Mouse (Mus musculus) heart, postnatal 14 days (tissue): ENCODE measurements around the gene Slc44a1. TPM values are rescaled to one million over a fixed set of nuclear protein-coding genes. Genes with fewer than 3 reads are reported as not detected.

Experiments
- DNase-seq, 2 experiments: peaks; one replicate each; pipeline ENCODE4 v3.0.0; 2021 to 2022
- intact Hi-C: fragments of 180-260 bp; cut with DNase I; formaldehyde crosslinking; loops from one replicate; pipeline ENCODE4 v1.15.1; 2025
- total RNA-seq, 2 experiments: library from RNA; stranded (reverse); gene quantifications; 2 replicates each; pipeline ENCODE4 v1.2.3; 2021

The Slc44a1 gene
- total RNA-seq, 2 experiments from 2014 or later = 43.0 to 47.2 TPM

DNA sequence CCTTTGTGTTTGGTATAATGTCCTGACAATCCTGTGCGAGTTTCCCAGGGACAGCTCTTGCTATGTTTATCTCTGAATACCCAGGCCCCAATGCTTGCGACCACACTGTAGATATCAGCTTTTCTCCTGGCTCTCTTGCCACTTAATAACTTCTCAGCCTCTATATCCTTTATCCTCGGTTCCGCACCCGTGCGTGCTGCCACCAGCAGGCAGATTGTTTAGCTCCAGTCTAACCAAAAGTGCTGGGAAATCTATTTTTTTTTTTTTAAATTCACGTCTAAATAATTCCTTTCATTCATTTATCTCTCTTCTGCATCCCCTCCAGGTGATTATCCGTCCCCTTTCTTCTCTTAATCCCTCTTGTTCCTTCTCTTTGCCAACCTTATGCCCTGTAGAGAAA lies 82.4 kb downstream of the Slc44a1 start:
- intact Hi-C loops = no loop called here
- no peak for DNase-seq

DNA sequence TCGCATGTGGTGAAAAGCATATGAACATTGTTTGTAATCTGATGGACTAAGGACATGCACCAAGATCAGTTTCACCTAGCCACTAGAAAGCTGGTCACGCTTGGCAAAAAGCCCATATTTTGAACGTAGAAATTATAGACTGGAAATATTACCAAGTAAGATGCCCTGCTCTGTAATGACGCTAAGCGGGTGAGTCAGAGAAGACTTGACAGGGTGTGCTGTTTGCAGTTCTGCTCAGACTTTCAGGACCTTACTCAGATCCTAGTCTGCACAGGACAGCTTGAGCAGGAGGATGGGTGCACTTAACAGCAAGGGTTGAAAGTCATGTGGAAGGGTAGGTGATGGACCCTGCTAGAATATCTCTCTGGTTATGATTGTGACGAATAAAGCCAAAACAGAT lies 85.3 kb downstream of the Slc44a1 start:
- DNase-seq = no peak
- intact Hi-C loops = no loop called here

DNA sequence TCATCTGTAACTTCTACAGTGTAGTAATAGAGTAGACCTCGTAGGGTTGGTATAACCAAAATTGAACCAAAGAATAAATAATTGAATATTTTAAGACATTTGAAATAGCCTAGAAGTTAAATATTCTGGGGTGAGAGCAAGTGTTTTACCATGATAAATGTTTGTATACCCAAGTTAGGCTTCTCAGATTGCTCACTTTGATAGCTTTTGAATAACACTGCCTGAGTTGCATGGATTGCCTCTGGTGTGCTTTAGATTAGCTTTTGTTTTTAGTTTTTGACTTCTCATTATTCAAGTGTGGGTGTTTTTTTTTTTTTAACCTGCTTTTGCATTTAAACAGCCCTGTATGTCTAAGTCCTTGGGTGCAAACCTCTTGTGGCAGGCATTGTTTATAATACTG lies 85.8 kb downstream of the Slc44a1 start:
- DNase-seq = no peak
- intact Hi-C loops = no loop called here

DNA sequence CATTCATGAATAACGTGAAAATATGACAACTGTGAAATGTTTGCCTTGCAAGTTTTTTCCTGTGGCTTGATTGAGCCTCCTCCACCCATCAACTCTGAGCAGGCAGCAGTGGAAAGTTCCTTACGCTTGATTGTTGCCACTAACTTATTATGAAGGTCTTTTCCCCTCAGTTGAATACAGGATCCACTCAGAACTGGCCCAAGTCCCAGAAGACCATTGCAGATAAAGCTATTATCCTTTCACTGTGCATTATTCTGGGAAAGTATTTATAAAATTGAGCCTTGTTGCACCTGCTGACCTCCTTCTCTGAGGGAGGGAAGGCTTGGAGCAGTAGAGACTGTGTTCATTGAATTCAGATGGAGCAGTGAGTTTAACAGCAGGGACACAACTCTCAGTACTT lies 86.2 kb downstream of the Slc44a1 start:
- DNase-seq = no peak
- intact Hi-C loops = no loop called here

DNA sequence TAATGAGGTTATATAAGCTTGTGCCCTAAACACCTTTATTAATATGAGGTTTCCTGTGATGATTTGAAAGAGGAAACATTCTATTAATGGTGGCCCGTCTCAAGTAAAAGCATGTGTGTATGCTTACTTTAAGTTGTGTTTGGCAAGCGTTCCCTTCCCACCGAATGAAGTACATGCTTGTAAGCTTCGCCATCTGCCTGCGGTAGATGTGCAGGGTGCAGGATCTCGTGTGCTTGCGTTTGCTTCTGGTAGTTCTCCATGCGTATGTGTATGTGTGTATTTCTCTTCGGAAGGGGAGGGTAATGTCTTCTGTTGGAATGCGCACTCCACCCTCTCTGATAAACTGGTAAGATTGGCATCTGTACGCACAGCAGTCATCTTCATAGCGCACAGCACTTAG lies 95.6 kb downstream of the Slc44a1 start:
- DNase-seq = no peak
- intact Hi-C loops = no loop called here

DNA sequence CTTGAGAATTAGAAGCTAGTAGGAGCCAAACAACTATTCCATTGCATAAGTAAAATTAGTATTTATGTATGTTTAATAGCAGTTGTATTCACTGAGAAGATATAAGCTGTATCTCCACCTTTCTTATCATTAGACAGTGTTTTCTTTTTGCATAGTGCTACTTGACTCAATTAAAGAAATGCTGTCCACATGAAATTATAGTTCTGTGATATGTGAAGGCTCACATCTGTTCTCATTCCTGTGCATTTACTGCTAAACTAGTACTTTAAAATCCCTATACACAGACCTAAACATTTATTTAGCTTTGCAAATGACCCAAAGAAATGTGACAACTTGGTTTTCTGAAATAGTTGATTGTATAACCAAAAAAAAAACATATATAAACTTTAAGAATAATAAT lies 96.9 kb downstream of the Slc44a1 start:
- intact Hi-C loops = no loop called here
- DNase-seq = no peak

DNA sequence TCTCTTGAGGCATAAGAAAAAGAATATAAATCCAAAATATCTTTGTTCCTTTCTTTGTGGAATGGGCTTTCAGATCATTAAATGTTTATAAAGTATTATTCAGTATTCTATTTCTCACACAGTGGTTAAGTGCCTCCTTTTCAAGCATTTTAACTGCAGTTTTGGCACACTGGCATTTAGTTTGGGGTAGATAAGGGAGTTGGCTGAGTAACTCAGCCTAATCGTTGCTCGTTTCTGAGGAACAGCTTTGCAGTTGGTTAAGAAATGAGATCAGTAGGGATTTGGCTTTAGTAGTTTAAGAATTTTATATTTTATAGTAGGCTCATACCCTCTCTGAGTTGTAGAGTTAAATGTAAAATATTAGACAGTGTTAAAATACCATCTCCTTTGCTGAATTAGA lies 97.3 kb downstream of the Slc44a1 start:
- no peak for DNase-seq
- intact Hi-C loops = no loop called here

DNA sequence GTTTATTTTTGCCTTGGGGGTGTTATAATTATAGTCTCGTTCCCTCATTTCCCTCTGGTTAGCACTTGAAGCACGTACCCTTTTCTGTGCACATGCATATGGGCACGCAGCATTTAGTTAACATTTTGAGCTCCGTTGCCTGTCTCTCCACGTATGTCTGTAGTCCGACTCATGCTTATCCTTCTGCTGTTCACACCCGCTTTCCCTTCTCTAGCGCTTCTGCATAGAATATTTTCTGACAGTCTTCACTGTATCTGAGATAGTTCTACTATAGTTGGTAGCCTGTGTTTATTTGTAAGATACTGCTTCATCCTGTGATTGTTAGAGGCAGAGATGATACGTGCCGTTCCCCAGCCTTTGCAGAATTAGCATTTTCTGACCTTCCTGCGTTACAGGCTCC lies 98.4 kb downstream of the Slc44a1 start:
- intact Hi-C loops = no loop called here
- DNase-seq = no peak

DNA sequence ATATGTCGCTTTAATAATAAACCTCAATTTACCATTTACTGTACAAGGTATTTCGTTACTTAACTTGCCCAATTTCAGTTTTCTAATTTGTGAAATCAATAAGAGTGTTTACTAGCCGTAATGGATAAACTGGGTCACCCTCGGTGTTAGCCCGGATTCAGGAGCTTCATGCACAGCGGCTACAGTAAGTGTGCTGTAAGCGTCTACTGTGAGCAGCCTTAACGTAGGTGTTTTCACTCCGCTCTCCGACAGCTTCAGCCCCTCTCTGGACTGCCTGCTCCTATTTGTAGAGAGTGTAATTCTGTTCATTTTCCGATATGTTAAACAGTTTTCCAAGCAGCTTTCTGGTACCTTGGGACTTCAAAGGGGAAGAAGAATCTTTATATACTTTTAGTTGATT lies 99.7 kb downstream of the Slc44a1 start:
- DNase-seq = no peak
- intact Hi-C loops = loop anchor here (5.0 to 10.0 kb wide), 2 partner anchors 98 to 155 kb away; partner anchors contain the start of gene Slc44a1

DNA sequence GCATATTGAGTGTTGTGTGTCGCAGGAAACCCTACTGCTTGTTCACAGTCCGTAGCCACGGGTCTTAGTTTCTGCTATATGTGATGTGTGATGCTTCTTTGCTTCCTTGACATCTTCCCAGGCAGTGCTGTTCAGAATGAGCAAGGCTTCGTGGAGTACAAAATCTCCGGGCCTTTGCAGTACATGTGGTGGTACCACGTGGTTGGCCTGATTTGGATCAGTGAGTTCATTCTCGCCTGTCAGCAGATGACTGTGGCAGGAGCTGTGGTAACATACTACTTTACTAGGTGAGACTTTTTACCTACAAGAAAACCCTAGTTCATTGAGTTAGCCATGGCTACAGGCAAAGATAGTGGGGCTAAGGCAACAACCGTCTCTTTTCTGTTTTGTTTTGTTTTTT lies 103.2 kb downstream of the Slc44a1 start:
- intact Hi-C loops = loop anchor here (5.0 to 10.0 kb wide), 2 partner anchors 101 to 159 kb away; partner anchors contain the start of gene Slc44a1
- no peak for DNase-seq

DNA sequence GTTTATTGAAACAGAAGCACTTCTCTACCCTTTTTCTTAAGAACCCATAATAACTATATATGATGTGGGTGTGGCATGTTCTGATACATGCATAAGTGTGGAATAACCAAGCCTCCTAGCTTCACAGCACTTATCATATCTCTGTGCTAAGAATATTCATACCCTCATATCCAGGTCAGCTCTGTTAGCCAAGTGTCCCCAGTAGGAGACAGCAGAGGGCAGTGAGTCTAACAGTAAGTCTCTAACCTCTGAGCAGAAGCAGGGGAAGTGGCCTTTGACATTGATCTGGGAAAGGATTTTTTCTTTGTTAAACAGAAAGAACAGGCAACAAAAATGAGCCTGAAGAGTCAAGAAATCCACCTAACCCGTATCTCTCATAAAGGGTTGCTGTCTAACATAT lies 104.7 kb downstream of the Slc44a1 start:
- DNase-seq = peak; percentile 19 to 30
- intact Hi-C loops = loop anchor here (2.0 to 10.0 kb wide), 3 partner anchors 50 to 160 kb away; partner anchors contain the start of gene Slc44a1

DNA sequence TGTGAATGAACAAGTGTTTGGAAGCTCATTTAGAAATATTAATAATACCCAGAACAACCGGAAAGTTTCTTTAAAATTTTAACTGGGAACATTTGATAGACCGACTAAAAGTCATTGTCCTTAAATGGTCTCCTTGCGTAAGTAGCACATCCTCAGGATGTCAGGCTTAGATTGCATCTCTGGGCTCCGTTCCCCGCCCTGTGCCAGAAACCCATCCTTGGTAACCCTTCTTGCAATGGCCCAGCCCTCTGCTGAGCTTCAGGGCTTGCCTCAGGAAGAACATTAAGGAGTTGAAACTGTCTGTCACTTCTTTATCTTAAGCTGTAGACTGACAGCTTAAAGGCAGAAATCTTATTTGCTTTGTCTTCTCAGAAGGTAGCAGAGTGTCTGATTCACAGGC lies 107.2 kb downstream of the Slc44a1 start:
- intact Hi-C loops = loop anchor here (10.0 kb wide), 1 partner anchor 163 kb away; no protein-coding TSS in a partner anchor
- DNase-seq = no peak

DNA sequence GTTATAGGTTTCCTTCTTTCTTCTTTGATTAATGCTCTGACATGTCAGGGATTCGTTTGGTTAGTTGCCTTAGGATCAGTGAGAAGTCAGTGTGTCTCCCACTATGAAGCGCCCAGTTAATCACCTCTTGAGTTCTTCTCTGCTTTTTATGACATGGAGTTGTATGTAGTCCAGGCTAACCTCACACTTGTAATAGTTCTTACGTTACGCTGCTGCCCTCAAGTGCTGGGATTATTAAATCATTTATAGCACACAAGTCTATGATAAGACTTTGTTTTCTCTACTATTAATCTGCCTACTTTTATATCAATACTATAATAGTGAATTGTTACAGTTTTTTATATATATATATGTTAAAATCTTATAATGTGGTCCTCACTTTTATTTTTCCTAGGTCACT lies 109.2 kb downstream of the Slc44a1 start:
- intact Hi-C loops = loop anchor here (10.0 kb wide), 1 partner anchor 165 kb away; no protein-coding TSS in a partner anchor
- DNase-seq = no peak

DNA sequence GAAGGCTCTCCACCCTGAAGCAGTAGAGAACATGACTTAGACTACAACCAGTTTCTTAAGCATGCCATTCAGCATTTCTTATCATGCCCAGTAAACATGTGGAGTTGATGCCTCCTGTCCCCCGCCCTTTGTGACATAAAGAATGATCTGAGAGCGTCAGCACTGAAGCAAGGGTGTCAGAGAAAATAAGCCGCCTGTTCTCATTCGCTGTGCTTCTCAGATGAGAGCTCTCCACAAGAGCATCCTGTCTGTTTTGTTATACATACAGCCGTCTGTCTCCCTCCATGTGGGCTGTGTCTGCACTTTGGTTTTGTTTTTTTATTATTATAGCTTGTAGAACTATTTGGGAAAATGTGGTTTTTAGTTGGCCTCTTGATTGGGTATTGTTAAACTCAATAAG lies 124.4 kb downstream of the Slc44a1 start:
- intact Hi-C loops = no loop called here

DNA sequence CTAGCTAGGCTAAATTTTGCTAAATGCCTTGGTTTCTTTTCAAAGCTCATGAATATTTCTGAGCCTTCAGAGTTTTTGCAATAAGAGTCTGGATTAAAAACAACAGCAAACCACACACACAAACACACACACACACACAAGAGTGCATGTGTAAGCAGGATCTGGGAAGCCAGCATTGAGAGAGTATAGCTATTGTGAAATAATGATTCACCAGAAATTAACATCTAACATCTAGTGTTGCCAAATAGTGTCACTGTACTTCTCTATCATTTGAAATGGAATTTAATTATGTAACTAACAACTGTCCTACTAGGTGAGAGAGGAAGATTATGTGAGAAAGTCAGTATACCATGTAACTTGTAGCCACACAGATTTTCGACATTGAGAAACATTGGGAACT lies 126.9 kb downstream of the Slc44a1 start:
- no peak for DNase-seq
- intact Hi-C loops = no loop called here

More for the DNA sequence above, 124.4 kb downstream of the Slc44a1 start:
- no peak for DNase-seq

DNA sequence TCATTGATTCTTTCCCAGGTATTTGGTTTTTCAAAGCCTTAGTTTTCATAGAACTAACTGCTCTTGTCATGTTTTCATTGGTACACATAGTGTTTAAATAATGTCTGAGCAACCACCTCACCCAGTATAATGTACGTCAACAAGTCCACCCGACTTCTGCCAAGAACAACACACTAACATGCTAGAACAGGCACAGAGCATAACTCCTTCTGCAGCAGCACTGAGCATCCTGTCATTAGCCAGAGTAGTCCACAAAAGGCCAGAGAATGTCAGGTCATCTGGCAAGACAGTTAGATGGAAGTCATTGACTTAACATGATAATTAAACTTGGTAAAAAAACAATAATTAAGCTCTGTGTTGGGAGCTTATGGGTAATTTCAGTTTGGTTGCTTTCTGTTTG lies 135.3 kb downstream of the Slc44a1 start:
- DNase-seq = no peak
- intact Hi-C loops = no loop called here

DNA sequence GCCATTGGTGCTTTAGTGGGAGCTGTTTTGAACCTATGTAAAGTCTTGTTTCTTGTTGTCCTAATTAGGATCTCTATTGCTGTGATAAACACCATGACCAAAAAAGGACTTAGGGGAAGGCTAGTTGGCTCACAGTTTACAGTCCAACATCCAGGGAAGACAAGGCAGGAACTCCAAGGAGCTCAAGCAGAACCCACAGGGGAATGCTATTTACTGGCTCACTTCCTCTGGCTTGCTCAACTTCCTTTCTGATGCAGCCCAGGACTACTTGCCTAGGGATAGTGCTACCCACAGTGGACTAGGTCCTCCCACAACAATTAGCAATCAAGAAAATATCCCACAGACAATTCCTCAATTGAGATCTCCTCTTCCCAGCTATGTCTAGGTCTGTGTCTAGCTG lies 147.5 kb downstream of the Slc44a1 start:
- intact Hi-C loops = no loop called here
- DNase-seq = no peak

DNA sequence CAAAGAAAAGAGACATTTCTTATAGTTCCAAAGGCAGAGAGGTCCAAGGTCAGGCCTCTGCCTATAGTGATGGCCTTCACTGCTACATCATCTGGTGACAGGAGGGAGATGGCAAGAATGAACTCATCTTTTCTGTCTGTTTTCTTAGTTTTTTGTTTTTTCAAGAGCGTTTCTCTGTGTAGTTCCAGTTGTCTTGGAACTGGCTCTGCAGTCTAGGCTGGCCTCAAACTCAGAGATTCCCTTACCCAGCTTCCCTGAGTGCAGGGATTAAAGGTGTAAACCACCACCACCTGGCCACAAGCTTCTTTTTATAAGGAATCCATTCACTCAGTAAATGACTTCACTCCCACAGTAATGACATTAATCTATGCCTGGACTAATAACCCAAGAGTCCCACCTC lies 148.7 kb downstream of the Slc44a1 start:
- no peak for DNase-seq

DNA sequence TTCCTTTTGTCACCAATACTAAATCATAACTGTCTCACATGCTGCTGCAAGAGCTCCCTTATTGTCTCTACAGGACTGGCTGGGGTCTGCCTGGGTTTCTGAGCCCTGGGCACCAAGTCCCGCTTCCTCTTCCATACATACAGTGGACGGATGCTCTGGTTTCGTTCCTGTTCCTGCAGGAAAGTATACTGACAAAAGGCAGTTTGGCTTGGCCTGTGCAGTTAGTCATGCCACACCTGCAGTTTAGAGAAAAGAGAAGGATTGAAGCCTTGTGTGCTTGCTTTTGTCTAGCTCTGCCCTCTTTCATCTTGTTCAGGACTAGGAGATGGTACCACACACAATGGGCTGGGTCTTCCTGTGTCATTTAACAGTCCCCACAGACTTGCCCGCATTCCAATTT lies 149.3 kb downstream of the Slc44a1 start:
- intact Hi-C loops = no loop called here
- no peak for DNase-seq

More for the DNA sequence above, 148.7 kb downstream of the Slc44a1 start:
- intact Hi-C loops = no loop called here

DNA sequence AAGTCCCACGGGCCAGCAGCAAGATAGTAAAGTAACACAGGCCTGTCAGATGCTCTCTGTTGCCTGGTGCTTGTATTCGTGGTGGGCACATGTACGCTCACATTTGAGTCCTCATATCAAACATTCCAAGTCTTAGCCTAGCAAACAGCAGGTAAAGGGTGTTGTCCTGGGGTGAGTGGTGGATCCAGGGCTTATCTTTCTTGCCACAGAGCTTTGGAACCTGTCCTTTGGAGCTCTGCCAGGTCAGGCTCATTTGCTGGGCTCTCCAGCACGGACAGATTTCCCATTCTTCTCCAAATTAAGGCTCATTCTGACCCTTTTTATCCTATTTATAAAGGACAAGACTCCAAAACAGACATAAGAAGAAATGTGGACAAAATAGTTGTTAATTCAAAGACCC lies 149.9 kb downstream of the Slc44a1 start:
- intact Hi-C loops = loop anchor here (5.0 kb wide), 3 partner anchors 148 to 433 kb away; partner anchors contain the start of genes Abca1 and Slc44a1
- DNase-seq = peak in 1 of 2 experiments; percentile 33

DNA sequence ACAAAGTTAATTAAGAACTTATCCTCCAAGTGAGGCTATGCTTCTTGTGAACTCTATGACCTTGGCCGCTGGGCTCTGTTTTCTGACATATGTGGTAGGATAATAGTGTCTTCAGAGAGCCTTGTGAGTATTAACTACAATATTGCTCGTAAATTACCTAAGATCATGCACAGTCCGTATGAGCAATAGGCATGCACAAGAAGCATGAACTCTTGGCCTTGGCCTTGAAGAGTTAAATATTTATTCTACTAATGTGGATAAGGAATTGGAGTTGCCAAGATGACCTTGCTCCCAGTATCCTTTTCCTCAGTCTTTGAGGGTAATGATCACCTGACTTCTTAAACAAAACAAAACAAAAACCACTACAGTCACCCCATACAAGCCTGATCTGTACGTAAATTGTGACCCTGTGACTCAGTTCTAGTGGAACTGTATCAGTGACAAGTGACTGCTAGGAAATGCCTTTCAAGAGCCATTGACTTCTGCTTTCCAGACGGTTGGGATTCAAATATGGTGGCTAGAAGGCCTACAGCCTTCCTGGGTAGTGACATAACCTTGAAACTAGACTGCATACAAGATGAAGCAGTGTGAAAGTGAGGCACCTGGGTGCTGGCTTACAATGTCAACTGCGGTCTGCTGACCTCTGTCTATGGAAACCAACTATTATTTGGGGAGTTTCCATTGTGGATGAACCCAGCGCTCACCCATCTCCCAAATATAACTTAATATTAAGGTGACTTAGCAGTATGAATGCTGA lies 150.7 kb downstream of the Slc44a1 start:
- DNase-seq = no peak
- intact Hi-C loops = loop anchor here (5.0 kb wide), 3 partner anchors 149 to 434 kb away; partner anchors contain the start of genes Abca1 and Slc44a1

DNA sequence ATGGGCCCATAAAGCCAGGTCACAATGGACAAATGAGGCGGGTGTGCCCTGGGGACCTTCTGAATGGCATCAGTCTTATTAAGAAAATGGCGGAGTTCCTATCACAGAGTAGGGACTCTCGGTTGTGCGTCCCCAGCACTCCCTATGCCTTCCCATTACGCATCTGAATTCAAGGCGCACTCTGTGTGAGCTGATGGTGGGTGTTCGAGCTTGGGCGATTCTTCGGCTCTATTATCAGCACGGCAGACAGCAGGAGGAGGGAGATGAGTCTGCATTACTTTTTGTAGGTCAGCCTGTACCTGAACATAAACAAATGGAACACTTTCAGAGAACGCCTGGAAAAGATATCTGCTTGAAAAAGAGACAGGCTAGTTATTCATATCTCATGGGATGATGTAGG lies 151.3 kb downstream of the Slc44a1 start:
- DNase-seq = no peak
- intact Hi-C loops = loop anchor here (5.0 kb wide), 3 partner anchors 149 to 434 kb away; partner anchors contain the start of genes Abca1 and Slc44a1
